Mouse (Mus musculus): Measurements from ENCODE around the gene Ggt5. TPM values are rescaled to one million over a fixed set of nuclear protein-coding genes. Genes with fewer than 3 reads are reported as not detected.
"Not testable (repeated sequence)": the region's sequence is repeated elsewhere in the genome, so short reads cannot be mapped to it uniquely, and the experiment has no call there.

Ggt5 gene
- polyA plus RNA-seq, 2 experiments = 0.27 to 0.65 TPM

DNA sequence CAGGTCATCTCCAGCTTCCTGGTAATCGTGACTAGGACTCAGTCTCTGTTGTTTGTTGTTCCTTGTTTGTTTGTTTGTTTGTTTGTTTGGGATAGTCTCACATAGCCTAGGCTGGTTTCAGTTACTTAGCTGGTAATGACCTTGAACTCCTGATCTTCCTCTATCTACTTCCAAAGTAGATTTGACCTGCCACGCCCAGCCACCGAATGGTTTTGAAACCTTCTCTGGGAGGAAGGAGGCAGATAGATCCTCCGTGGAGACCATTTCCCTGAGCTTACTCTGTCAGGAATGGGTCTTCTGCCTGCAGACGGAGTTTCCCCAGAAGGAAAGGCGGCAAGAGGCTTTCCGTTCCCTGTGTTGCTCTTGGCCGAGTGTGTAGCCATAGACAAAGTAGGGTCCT lies 26.5 kb upstream of the Ggt5 start:
- TF ChIP-seq CTCF (IDR thresholded peaks at IDR 0.05; ENCODE audit: low read depth) (no peak), EP300 (IDR thresholded peaks at IDR 0.05; ENCODE audit: low read depth) (no peak)
- DNase-seq (ENCODE audit: low read depth in 3 of 3, low spot score in 3 of 3) (no peak), ATAC-seq (ENCODE audit: insufficient read depth) (no peak)
- no peak overlapping the region for H3K4me2 ChIP-seq (ENCODE audit: low read depth)
- no peaks in the 10 kb centered on the region for H3K9me3 ChIP-seq (ENCODE audit: control insufficient read depth, low read length)
- H3K9ac ChIP-seq (replicated peaks) = no peak overlapping the region
- H3K4me3 ChIP-seq (ENCODE audit: insufficient read depth in 1 of 2, low read depth in 2 of 2, low read length in 2 of 2) = no peak overlapping the region
- WGBS (ENCODE audit: insufficient replicate concordance) = 52% methylated on average over 8 of the region's 8 CpGs
- no peak overlapping the region for H3K27ac ChIP-seq
- peaks cover 0 to 13% of the 10 kb centered on the region in 2 experiments; a peak in 2 of 4 replicates for H3K4me1 ChIP-seq (replicated peaks; ENCODE audit: control insufficient read depth in 2 of 2, insufficient read depth in 2 of 2, low read length in 1 of 2)
- no peaks in the 10 kb centered on the region for H3K36me3 ChIP-seq (replicated peaks; ENCODE audit: control insufficient read depth, insufficient read depth, low read depth)
- H3K27me3 ChIP-seq (ENCODE audit: control insufficient read depth, insufficient read depth, low read length) = peaks cover 38% of the 10 kb centered on the region

DNA sequence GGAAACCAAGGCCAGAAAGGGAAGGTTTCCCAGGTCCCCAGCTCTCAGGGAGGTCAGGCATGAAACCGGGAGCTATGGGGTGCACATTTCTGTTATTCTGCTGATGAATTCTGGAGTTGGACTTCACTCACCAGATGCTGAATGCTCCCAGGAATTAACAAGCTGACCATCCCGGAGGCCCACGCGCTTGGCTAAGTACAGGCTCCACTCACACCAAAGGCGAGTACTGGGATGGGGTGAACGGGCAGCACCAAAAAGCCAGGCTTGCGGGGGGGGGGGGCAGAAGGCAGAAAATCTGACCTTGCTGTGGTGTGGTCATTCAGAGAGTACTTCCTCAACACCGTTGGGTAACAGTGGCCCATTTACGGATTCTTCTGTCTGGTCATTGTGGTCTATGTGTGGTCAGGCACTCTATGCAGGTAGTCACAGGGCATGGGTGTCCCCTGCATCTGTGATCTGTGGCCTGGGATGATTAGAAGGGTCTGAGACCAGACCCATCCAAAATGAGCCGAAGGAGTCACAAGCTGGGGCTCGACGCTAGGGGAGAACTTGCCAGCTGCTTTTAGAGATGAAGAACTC lies 24.4 kb upstream of the Ggt5 start:
- WGBS (ENCODE audit: insufficient replicate concordance) = 44% methylated on average over 12 of the region's 12 CpGs
- Histone ChIP-seq H3K27me3 (ENCODE audit: control insufficient read depth, insufficient read depth, low read length) (peaks cover 21% of the 10 kb centered on the region), H3K4me1 (replicated peaks; ENCODE audit: control insufficient read depth in 2 of 2, insufficient read depth in 2 of 2, low read length in 1 of 2) (peaks cover 0 to 16% of the 10 kb centered on the region in 2 experiments; a peak in 2 of 4 replicates), H3K36me3 (replicated peaks; ENCODE audit: control insufficient read depth, insufficient read depth, low read depth) (no peaks in the 10 kb centered on the region), H3K9me3 (ENCODE audit: control insufficient read depth, low read length) (no peaks in the 10 kb centered on the region), H3K4me2 (ENCODE audit: low read depth) (no peak overlapping the region), H3K4me3 (ENCODE audit: insufficient read depth in 1 of 2, low read depth in 2 of 2, low read length in 2 of 2) (no peak overlapping the region), H3K9ac (replicated peaks) (no peak overlapping the region), H3K27ac (no peak overlapping the region)
- DNase-seq (ENCODE audit: low read depth in 3 of 3, low spot score in 3 of 3) (no peak), ATAC-seq (ENCODE audit: insufficient read depth) (no peak)
- no peak for TF ChIP-seq CTCF (IDR thresholded peaks at IDR 0.05; ENCODE audit: low read depth)
- no peak for TF ChIP-seq EP300 (IDR thresholded peaks at IDR 0.05; ENCODE audit: low read depth)

DNA sequence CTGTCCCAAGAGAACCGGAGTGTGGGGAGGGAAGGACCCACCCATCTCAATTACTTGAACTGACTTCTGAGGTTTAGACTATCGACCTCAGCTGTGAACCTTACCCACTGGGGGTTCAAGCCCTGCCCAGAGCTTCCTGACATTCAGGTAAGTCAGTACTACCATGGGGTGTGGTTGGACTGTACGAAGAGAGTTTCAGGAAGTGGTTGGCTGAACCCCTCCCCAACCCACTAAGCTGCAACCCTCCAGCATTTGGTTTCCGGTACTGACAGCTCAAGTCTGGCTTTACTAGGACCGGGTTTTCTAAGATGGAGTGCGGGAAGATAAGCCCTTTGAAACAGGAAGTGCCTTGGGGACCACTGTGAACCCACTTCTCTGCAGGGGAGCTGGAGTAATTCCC lies 23.7 kb upstream of the Ggt5 start:
- no peaks in the 10 kb centered on the region for H3K36me3 ChIP-seq (replicated peaks; ENCODE audit: control insufficient read depth, insufficient read depth, low read depth)
- ATAC-seq (ENCODE audit: insufficient read depth) = peak; percentile 38; the same call in 1 of the 2 replicates
- H3K27ac ChIP-seq = no peak overlapping the region
- H3K4me3 ChIP-seq (ENCODE audit: insufficient read depth in 1 of 2, low read depth in 2 of 2, low read length in 2 of 2) = no peak overlapping the region
- H3K9ac ChIP-seq (replicated peaks) = no peak overlapping the region
- peaks cover 0 to 16% of the 10 kb centered on the region in 2 experiments; a peak in 2 of 4 replicates for H3K4me1 ChIP-seq (replicated peaks; ENCODE audit: control insufficient read depth in 2 of 2, insufficient read depth in 2 of 2, low read length in 1 of 2)
- H3K9me3 ChIP-seq (ENCODE audit: control insufficient read depth, low read length) = no peaks in the 10 kb centered on the region
- TF ChIP-seq CTCF (IDR thresholded peaks at IDR 0.05; ENCODE audit: low read depth) = no peak
- TF ChIP-seq EP300 (IDR thresholded peaks at IDR 0.05; ENCODE audit: low read depth) = no peak
- peaks cover 15% of the 10 kb centered on the region for H3K27me3 ChIP-seq (ENCODE audit: control insufficient read depth, insufficient read depth, low read length)
- no peak for DNase-seq (ENCODE audit: low read depth in 3 of 3, low spot score in 3 of 3)
- 8% methylated on average over 6 of the region's 6 CpGs for WGBS (ENCODE audit: insufficient replicate concordance)
- H3K4me2 ChIP-seq (ENCODE audit: low read depth) = peak overlapping the region; percentile 13; the same call in 1 of the 2 replicates

DNA sequence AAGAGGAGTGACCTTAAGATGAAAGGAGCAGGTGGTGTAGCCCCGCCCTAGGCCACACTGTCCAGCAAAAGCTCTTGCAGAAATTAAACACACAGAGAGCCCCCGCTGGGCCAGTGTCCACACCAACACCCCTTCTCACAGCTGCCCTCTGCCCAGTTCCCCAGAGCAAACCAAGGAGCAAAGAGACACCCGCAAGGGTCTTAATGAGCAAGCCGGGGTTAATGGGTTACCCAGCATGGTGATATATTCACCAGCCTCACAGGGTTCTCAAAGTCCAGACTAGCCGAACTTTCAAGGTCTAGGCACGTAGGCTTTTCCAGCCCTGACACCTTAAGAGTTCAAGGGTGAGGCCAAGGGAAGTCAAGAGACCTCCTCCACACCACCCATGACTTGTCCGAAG lies 23.2 kb upstream of the Ggt5 start:
- no peaks in the 10 kb centered on the region for H3K9me3 ChIP-seq (ENCODE audit: control insufficient read depth, low read length)

DNA sequence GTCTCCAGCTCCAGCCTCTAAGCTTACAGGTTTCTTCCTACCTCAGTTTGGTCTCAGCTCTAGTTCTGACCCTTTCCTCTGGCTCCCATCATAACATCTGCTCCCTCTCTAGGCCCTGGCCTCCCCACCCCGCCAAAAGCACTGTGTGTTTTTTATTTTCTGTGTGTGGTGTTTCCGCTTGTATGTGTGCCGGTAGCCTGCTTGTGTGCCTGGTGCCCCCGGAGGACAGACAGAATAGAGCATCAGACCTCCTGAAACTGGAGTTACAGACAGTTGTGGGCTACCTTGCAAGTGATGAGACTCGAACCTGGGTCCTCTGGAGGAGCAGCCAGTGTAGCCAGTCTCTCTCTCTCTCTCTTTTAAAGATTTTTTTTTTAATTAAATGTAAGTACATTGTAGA lies 22.8 kb upstream of the Ggt5 start:
- ATAC-seq (ENCODE audit: insufficient read depth) = no peak
- TF ChIP-seq CTCF (IDR thresholded peaks at IDR 0.05; ENCODE audit: low read depth) (no peak; the same call in 1 of the 2 replicates), EP300 (IDR thresholded peaks at IDR 0.05; ENCODE audit: low read depth) (no peak)
- DNase-seq (ENCODE audit: low read depth in 3 of 3, low spot score in 3 of 3) = no peak
- Histone ChIP-seq H3K9me3 (ENCODE audit: control insufficient read depth, low read length) (no peaks in the 10 kb centered on the region), H3K4me1 (replicated peaks; ENCODE audit: control insufficient read depth in 2 of 2, insufficient read depth in 2 of 2, low read length in 1 of 2) (peaks cover 0 to 16% of the 10 kb centered on the region in 2 experiments; a peak in 2 of 4 replicates), H3K27me3 (ENCODE audit: control insufficient read depth, insufficient read depth, low read length) (peaks cover 6% of the 10 kb centered on the region), H3K4me2 (ENCODE audit: low read depth) (no peak overlapping the region), H3K27ac (no peak overlapping the region), H3K9ac (replicated peaks) (no peak overlapping the region), H3K4me3 (ENCODE audit: insufficient read depth in 1 of 2, low read depth in 2 of 2, low read length in 2 of 2) (no peak overlapping the region), H3K36me3 (replicated peaks; ENCODE audit: control insufficient read depth, insufficient read depth, low read depth) (no peaks in the 10 kb centered on the region)
- 39% methylated on average over 5 of the region's 5 CpGs for WGBS (ENCODE audit: insufficient replicate concordance)

More for the DNA sequence above, 23.2 kb upstream of the Ggt5 start:
- Histone ChIP-seq H3K4me3 (ENCODE audit: insufficient read depth in 1 of 2, low read depth in 2 of 2, low read length in 2 of 2) (no peak overlapping the region), H3K27ac (no peak overlapping the region), H3K36me3 (replicated peaks; ENCODE audit: control insufficient read depth, insufficient read depth, low read depth) (no peaks in the 10 kb centered on the region), H3K27me3 (ENCODE audit: control insufficient read depth, insufficient read depth, low read length) (peaks cover 10% of the 10 kb centered on the region), H3K4me2 (ENCODE audit: low read depth) (peak overlapping the region; percentile 13; the same call in 1 of the 2 replicates), H3K4me1 (replicated peaks; ENCODE audit: control insufficient read depth in 2 of 2, insufficient read depth in 2 of 2, low read length in 1 of 2) (peaks cover 0 to 16% of the 10 kb centered on the region in 2 experiments; a peak in 2 of 4 replicates), H3K9ac (replicated peaks) (no peak overlapping the region)
- TF ChIP-seq EP300 (IDR thresholded peaks at IDR 0.05; ENCODE audit: low read depth) = no peak
- no peak for TF ChIP-seq CTCF (IDR thresholded peaks at IDR 0.05; ENCODE audit: low read depth)
- peak; percentile 26; the same call in 1 of the 2 replicates for ATAC-seq (ENCODE audit: insufficient read depth)
- DNase-seq (ENCODE audit: low read depth in 3 of 3, low spot score in 3 of 3) = no peak
- WGBS (ENCODE audit: insufficient replicate concordance) = 25% methylated on average over 7 of the region's 7 CpGs

DNA sequence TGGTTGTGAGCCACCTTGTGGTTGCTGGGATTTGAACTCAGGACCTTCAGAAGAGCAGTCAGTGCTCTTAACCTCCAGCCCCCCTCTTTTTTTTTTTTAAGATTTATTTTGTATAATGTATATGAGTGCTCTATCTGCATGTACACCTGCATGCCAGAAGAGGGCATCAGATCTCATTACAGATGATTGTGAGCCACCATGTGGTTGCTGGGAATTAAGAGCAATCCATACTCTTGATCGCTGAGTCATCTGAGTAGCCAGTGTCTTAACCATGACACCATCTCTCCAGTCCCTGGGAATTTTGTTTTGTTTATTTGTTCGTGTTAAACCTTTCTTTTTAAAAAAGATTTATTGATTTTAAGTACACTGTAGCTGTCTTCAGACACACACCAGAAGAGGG lies 22.4 kb upstream of the Ggt5 start:
- 64% methylated on average over 2 of the region's 2 CpGs for WGBS (ENCODE audit: insufficient replicate concordance)

More for the DNA sequence above, 22.4 kb upstream of the Ggt5 start:
- H3K4me3 ChIP-seq (ENCODE audit: insufficient read depth in 1 of 2, low read depth in 2 of 2, low read length in 2 of 2); DNase-seq (ENCODE audit: low read depth in 3 of 3, low spot score in 3 of 3); H3K36me3 ChIP-seq (replicated peaks; ENCODE audit: control insufficient read depth, insufficient read depth, low read depth); H3K27ac ChIP-seq; H3K4me2 ChIP-seq (ENCODE audit: low read depth); H3K9me3 ChIP-seq (ENCODE audit: control insufficient read depth, low read length); H3K9ac ChIP-seq (replicated peaks); H3K27me3 ChIP-seq (ENCODE audit: control insufficient read depth, insufficient read depth, low read length); ATAC-seq (ENCODE audit: insufficient read depth): not testable (repeated sequence)
- H3K4me1 ChIP-seq (replicated peaks; ENCODE audit: control insufficient read depth in 2 of 2, insufficient read depth in 2 of 2, low read length in 1 of 2) = peaks cover 0 to 16% of the 10 kb centered on the region in 2 experiments; a peak in 2 of 4 replicates
